Mouse (Mus musculus): Measurements from ENCODE around the gene Dpp9. TPM values are rescaled to one million over a fixed set of nuclear protein-coding genes. Genes with fewer than 3 reads are reported as not detected.

Gene Dpp9
- polyA plus RNA-seq, 1 experiment from 2014 or later, result 40.9 TPM

DNA sequence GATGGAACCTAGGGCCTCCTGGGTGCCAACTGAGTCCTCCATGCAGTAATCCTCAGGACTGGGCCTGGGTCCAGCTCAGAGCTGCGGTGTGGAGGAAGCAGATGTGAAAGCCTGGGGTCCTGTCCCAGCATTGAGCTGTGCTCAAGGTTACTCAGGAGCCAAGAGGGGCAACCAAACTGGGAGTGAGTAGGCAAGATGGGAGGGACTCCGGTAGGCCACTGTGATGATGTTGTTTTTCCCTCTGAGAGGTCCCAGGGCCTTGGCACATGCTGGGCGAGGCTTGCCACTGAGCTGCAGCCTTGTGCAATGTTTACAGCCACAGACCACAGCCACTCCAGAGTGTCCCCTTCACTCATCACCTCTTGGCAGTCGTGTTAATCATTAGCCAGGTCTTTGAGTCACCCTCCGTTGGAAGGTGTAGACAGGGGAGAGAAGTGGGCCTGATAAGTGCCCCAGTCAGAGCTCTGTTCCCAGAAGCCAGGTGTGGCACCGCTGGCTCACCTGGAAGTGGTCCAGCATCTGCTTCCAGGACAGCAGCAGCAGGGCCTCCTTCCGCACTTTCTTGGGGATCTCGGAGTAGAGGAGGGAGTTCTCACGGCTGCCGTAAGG lies 12.3 kb downstream of the Dpp9 start:
- Histone ChIP-seq H3K36me3 (peaks cover 99% of the 10 kb centered on the region), H3K27ac (replicated peaks) (no peak overlapping the region), H3K9me3 (replicated peaks) (no peaks in the 10 kb centered on the region), H3K4me3 (replicated peaks) (no peak overlapping the region), H3K4me1 (no peaks in the 10 kb centered on the region), H3K9ac (no peak overlapping the region), H3K4me2 (replicated peaks) (no peak overlapping the region), H3K27me3 (no peaks in the 10 kb centered on the region)
- no peak for ATAC-seq (ENCODE audit: insufficient number of reproducible peaks, low FRiP score, low TSS enrichment, low read depth)
- WGBS, result 84% methylated on average over 10 of the region's 10 CpGs

GRCm38 (mm10) chr17:56203729-56204128 lies 15.0 kb downstream of the Dpp9 start:
- Histone ChIP-seq H3K4me1 (no peaks in the 10 kb centered on the region), H3K27me3 (no peaks in the 10 kb centered on the region), H3K27ac (replicated peaks) (no peak overlapping the region), H3K4me3 (replicated peaks) (no peak overlapping the region), H3K9ac (no peak overlapping the region), H3K9me3 (replicated peaks) (no peaks in the 10 kb centered on the region), H3K36me3 (peaks cover 92% of the 10 kb centered on the region), H3K4me2 (replicated peaks) (no peak overlapping the region)
- ATAC-seq (ENCODE audit: insufficient number of reproducible peaks, low FRiP score, low TSS enrichment, low read depth), result no peak
- 62% methylated on average over 3 of the region's 3 CpGs for WGBS

- no peak overlapping the region for H3K27ac ChIP-seq (replicated peaks)
- peaks cover 92% of the 10 kb centered on the region for H3K36me3 ChIP-seq
- no peak overlapping the region for H3K4me2 ChIP-seq (replicated peaks)
- no peak overlapping the region for H3K9ac ChIP-seq
- WGBS, result 92% methylated on average over 8 of the region's 8 CpGs
- no peak for ATAC-seq (ENCODE audit: insufficient number of reproducible peaks, low FRiP score, low TSS enrichment, low read depth)
- H3K4me1 ChIP-seq, result no peaks in the 10 kb centered on the region
- H3K4me3 ChIP-seq (replicated peaks), result no peak overlapping the region
- H3K27me3 ChIP-seq, result no peaks in the 10 kb centered on the region
- H3K9me3 ChIP-seq (replicated peaks), result no peaks in the 10 kb centered on the region
These were observed 16.2 kb downstream of the Dpp9 start for GRCm38 (mm10) chr17:56202476-56202875.

DNA sequence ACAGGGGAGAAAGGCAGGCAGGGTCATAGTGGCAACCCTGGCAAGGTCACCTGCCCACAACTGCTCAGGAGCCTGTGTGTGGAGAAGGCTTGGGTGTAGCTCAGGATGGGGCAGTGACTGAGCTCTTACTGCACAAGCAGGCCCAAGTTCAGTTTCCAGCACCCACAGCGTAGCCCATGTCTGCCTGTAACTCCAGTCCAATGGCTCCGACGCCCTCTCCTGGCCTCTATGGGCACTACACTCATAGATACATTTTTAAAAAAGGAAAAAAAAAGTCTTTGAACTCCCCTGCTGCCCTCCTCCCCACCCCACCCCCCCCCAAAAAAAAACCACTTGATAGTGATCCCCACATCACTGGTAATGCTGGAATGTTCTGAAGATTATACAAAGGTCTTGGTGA lies 17.1 kb downstream of the Dpp9 start:
- 67% methylated on average over 3 of the region's 3 CpGs for WGBS
- Histone ChIP-seq H3K9me3 (replicated peaks) (no peaks in the 10 kb centered on the region), H3K27ac (replicated peaks) (no peak overlapping the region), H3K4me3 (replicated peaks) (no peak overlapping the region), H3K9ac (no peak overlapping the region), H3K36me3 (peaks cover 92% of the 10 kb centered on the region), H3K27me3 (no peaks in the 10 kb centered on the region), H3K4me2 (replicated peaks) (no peak overlapping the region), H3K4me1 (no peaks in the 10 kb centered on the region)
- no peak for ATAC-seq (ENCODE audit: insufficient number of reproducible peaks, low FRiP score, low TSS enrichment, low read depth)

GRCm38 (mm10) chr17:56200586-56200985 lies 18.1 kb downstream of the Dpp9 start:
- WGBS, result 82% methylated on average over 9 of the region's 9 CpGs

DNA sequence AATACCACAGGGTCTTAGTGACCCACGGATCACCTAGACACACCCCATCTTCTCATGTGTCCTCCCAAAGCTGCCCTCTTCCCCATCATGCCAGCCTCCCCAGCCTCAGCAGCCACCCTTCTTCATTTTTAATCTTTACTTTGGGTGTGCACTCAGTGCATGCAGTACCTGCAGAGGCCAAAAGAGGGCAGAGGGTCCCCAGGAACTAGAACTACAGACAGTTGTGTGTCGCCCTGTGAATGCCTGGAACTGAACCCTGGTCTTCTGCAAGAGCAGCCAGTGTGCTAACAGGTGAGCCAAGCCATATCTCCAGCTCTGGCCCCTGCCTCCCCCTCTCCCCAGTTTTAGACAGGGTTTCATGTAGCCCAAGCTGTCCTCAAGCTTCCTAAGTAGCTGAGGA lies 21.8 kb downstream of the Dpp9 start:
- 76% methylated on average over 2 of the region's 2 CpGs for WGBS
- Histone ChIP-seq H3K27me3 (no peaks in the 10 kb centered on the region), H3K4me1 (no peaks in the 10 kb centered on the region), H3K4me2 (replicated peaks) (no peak overlapping the region), H3K4me3 (replicated peaks) (no peak overlapping the region), H3K9ac (no peak overlapping the region), H3K27ac (replicated peaks) (no peak overlapping the region), H3K9me3 (replicated peaks) (no peaks in the 10 kb centered on the region), H3K36me3 (peaks cover 92% of the 10 kb centered on the region)
- ATAC-seq (ENCODE audit: insufficient number of reproducible peaks, low FRiP score, low TSS enrichment, low read depth), result no peak

More at GRCm38 (mm10) chr17:56200586-56200985, 18.1 kb downstream of the Dpp9 start:
- no peak overlapping the region for H3K4me3 ChIP-seq (replicated peaks)
- no peak overlapping the region for H3K4me2 ChIP-seq (replicated peaks)
- H3K9me3 ChIP-seq (replicated peaks), result no peaks in the 10 kb centered on the region
- H3K36me3 ChIP-seq, result peaks cover 92% of the 10 kb centered on the region
- no peak for ATAC-seq (ENCODE audit: insufficient number of reproducible peaks, low FRiP score, low TSS enrichment, low read depth)
- no peaks in the 10 kb centered on the region for H3K4me1 ChIP-seq
- H3K27ac ChIP-seq (replicated peaks), result no peak overlapping the region
- no peak overlapping the region for H3K9ac ChIP-seq
- H3K27me3 ChIP-seq, result no peaks in the 10 kb centered on the region

DNA sequence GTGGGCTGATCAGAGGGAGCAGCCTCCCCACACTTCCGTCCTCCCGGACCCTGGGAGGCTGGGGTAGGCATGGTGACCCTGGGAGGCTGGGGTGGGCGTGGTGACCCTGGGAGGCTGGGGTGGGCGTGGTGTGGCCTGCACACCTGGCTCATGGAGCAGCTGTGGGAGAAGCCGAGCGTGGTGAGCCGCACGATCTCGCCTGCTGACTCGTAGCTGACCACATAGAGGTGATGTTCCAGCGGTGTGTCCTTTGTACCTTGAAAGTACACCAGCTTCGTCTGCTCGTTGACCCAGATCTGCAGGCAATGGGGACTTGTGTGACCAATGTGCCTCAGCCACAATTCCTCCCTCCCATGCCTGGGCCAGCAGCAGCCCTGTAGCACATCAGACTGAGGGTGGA lies 23.9 kb downstream of the Dpp9 start:
- H3K27me3 ChIP-seq, result no peaks in the 10 kb centered on the region
- ATAC-seq (ENCODE audit: insufficient number of reproducible peaks, low FRiP score, low TSS enrichment, low read depth), result no peak
- WGBS, result 89% methylated on average over 13 of the region's 13 CpGs
- H3K4me2 ChIP-seq (replicated peaks), result no peak overlapping the region
- peaks cover 94% of the 10 kb centered on the region for H3K36me3 ChIP-seq
- no peaks in the 10 kb centered on the region for H3K9me3 ChIP-seq (replicated peaks)
- H3K27ac ChIP-seq (replicated peaks), result no peak overlapping the region
- H3K4me3 ChIP-seq (replicated peaks), result no peak overlapping the region
- H3K9ac ChIP-seq, result no peak overlapping the region
- no peaks in the 10 kb centered on the region for H3K4me1 ChIP-seq

GRCm38 (mm10) chr17:56194357-56194756 lies 24.3 kb downstream of the Dpp9 start:
- H3K9ac ChIP-seq, result no peak overlapping the region
- H3K36me3 ChIP-seq, result peaks cover 98% of the 10 kb centered on the region
- H3K27me3 ChIP-seq, result no peaks in the 10 kb centered on the region
- no peaks in the 10 kb centered on the region for H3K9me3 ChIP-seq (replicated peaks)
- no peak overlapping the region for H3K4me2 ChIP-seq (replicated peaks)
- WGBS, result 86% methylated on average over 12 of the region's 12 CpGs
- H3K4me3 ChIP-seq (replicated peaks), result no peak overlapping the region
- H3K4me1 ChIP-seq, result no peaks in the 10 kb centered on the region
- H3K27ac ChIP-seq (replicated peaks), result no peak overlapping the region
- no peak for ATAC-seq (ENCODE audit: insufficient number of reproducible peaks, low FRiP score, low TSS enrichment, low read depth)

DNA sequence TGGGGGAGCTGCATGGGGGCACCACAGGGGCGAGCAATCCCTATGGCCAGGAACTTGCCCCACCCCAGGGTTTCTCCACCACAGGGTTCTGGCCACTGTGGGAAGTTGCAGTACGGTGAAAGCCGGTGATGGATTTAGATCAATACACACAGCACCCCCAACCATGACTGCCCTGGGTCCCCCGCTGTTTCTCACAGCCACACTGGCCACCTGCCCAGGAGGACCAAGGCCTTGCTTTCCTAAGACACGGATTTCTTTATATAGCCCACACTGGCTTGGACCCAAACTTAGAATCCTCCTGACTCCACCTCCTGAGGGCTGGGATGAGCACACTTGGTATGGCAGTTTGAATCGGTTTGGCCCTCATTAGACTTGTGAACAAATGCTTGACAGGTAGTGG lies 27.4 kb downstream of the Dpp9 start:
- WGBS, result 90% methylated on average over 6 of the region's 6 CpGs
- Histone ChIP-seq H3K9me3 (replicated peaks) (no peaks in the 10 kb centered on the region), H3K4me2 (replicated peaks) (no peak overlapping the region), H3K9ac (no peak overlapping the region), H3K27me3 (no peaks in the 10 kb centered on the region), H3K4me1 (no peaks in the 10 kb centered on the region), H3K36me3 (peaks cover 93% of the 10 kb centered on the region), H3K4me3 (replicated peaks) (no peak overlapping the region), H3K27ac (replicated peaks) (no peak overlapping the region)
- ATAC-seq (ENCODE audit: insufficient number of reproducible peaks, low FRiP score, low TSS enrichment, low read depth), result no peak

- ATAC-seq (ENCODE audit: insufficient number of reproducible peaks, low FRiP score, low TSS enrichment, low read depth), result no peak
- H3K27ac ChIP-seq (replicated peaks), result peak overlapping the region; percentile 61
- no peak overlapping the region for H3K4me3 ChIP-seq (replicated peaks)
- no peaks in the 10 kb centered on the region for H3K9me3 ChIP-seq (replicated peaks)
- no peak overlapping the region for H3K9ac ChIP-seq
- H3K4me2 ChIP-seq (replicated peaks), result no peak overlapping the region
- H3K27me3 ChIP-seq, result no peaks in the 10 kb centered on the region
- peaks cover 22% of the 10 kb centered on the region for H3K4me1 ChIP-seq
- WGBS, result 43% methylated on average over 11 of the region's 11 CpGs
- peaks cover 57% of the 10 kb centered on the region for H3K36me3 ChIP-seq
These were observed 33.2 kb downstream of the Dpp9 start for GRCm38 (mm10) chr17:56185281-56186141.

DNA sequence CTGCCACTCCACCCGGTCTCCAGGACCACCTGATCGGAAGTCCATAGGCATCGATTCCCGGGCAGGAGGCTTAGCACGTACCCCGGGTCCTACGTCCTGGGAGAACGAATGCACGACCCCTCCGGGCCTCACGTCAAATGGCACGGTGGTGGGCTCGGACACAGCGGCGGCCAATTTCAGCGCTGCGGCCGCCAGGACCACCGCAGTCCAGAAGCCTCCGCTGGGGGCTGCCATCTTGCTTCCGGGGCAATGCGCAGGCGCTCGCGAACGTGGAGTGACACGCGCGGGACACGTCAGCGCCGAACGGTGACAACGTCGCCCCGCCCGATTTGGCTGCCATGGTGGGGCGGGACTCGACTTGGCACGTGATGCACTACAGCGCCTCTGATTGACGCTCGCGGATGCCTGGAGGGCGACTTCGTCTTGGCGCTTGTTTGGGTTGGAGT lies 35.0 kb downstream of the Dpp9 start, which contains the start of gene Mydgf:
Mydgf (minus strand) TSS at position 263 of the 446 bp plus-strand sequence.
- H3K27ac ChIP-seq (replicated peaks), result peak within 1 kb of the TSS; percentile 69
- WGBS, result under 1% methylated on average over 47 of the region's 47 CpGs
- H3K4me3 ChIP-seq (replicated peaks), result peak within 1 kb of the TSS; percentile 94
- peak within 1 kb of the TSS; percentile 89 for H3K4me2 ChIP-seq (replicated peaks)
- H3K9ac ChIP-seq, result peak within 1 kb of the TSS; percentile 82
- peaks cover 57% of the 10 kb centered on the region for H3K36me3 ChIP-seq
- no peaks in the 10 kb centered on the region for H3K27me3 ChIP-seq
- H3K9me3 ChIP-seq (replicated peaks), result no peaks in the 10 kb centered on the region
- H3K4me1 ChIP-seq, result peaks cover 22% of the 10 kb centered on the region
- ATAC-seq (ENCODE audit: insufficient number of reproducible peaks, low FRiP score, low TSS enrichment, low read depth), result peak; percentile 90
